Mouse (Mus musculus) heart, embryonic 11.5 days (tissue): ENCODE measurements around the gene Wfdc6a. TPM values are rescaled to one million over a fixed set of nuclear protein-coding genes. Genes with fewer than 3 reads are reported as not detected.
"Not testable (repeated sequence)": the region's sequence is repeated elsewhere in the genome, so short reads cannot be mapped to it uniquely, and the experiment has no call there.

Experiments
- ATAC-seq: fragments of 200-750 bp; cut with Nextera tagmentation; replicated peaks from 2 replicates; pipeline ENCODE4 v1.8.0; 2017; ENCODE audit warnings: moderate library complexity; ENCODE audit not compliant: insufficient number of reproducible peaks, low FRiP score, low TSS enrichment
- H3K27ac ChIP-seq: fragments of 300-500 bp; sonication (generic); 2 replicates; pipeline ENCODE4 v1.5.1; 2014; ENCODE audit warnings: mild to moderate bottlenecking, low read depth, low read length
- H3K27me3 ChIP-seq: fragments of 300-500 bp; sonication (generic); 2 replicates; pipeline ENCODE4 v1.6.1; 2014; ENCODE audit warnings: mild to moderate bottlenecking, low read length, mixed read lengths; ENCODE audit not compliant: control insufficient read depth, insufficient read depth
- H3K36me3 ChIP-seq: fragments of 300-500 bp; sonication (generic); 2 replicates; pipeline ENCODE4 v1.6.1; 2014; ENCODE audit warnings: mild to moderate bottlenecking, low read length, moderate library complexity, mixed read lengths; ENCODE audit not compliant: control insufficient read depth, insufficient read depth
- H3K4me1 ChIP-seq: fragments of 300-500 bp; sonication (generic); 2 replicates; pipeline ENCODE4 v1.6.1; 2014; ENCODE audit warnings: low read length; ENCODE audit not compliant: control insufficient read depth, insufficient read depth
- H3K4me2 ChIP-seq: fragments of 300-500 bp; sonication (generic); 2 replicates; pipeline ENCODE4 v1.6.1; 2014; ENCODE audit warnings: mild to moderate bottlenecking, moderate library complexity
- H3K4me3 ChIP-seq: fragments of 300-500 bp; sonication (generic); 2 replicates; pipeline ENCODE4 v1.5.1; 2014; ENCODE audit warnings: low read depth, low read length
- H3K9ac ChIP-seq: fragments of 300-500 bp; sonication (generic); 2 replicates; pipeline ENCODE4 v1.6.1; 2014; ENCODE audit warnings: mild to moderate bottlenecking, low read depth, low read length, moderate library complexity
- H3K9me3 ChIP-seq: fragments of 300-500 bp; sonication (generic); replicated peaks from 2 replicates; pipeline ENCODE4 v1.6.1; 2016; ENCODE audit warnings: low read length; ENCODE audit not compliant: control insufficient read depth
- WGBS: fragments of 180-500 bp; shearing (Covaris S2); extraction: QIAGEN DNeasy Blood & Tissue Kit; methylation state at CpG from one replicate; pipeline ENCODE4 v1.1.7; 2014; ENCODE audit not compliant: insufficient replicate concordance; 5-methylcytosine and 5-hydroxymethylcytosine counted together
- polyA plus RNA-seq: library from polyadenylated mRNA; unstranded; fragments of >200 nt; fragmentation: Nextera tagmentation; extraction: Ambion mirVana; gene quantifications from 2 replicates; pipeline ENCODE4 v1.2.1, GENCODE M21; 2014

The Wfdc6a gene
- polyA plus RNA-seq: not detected in 2 replicates

DNA sequence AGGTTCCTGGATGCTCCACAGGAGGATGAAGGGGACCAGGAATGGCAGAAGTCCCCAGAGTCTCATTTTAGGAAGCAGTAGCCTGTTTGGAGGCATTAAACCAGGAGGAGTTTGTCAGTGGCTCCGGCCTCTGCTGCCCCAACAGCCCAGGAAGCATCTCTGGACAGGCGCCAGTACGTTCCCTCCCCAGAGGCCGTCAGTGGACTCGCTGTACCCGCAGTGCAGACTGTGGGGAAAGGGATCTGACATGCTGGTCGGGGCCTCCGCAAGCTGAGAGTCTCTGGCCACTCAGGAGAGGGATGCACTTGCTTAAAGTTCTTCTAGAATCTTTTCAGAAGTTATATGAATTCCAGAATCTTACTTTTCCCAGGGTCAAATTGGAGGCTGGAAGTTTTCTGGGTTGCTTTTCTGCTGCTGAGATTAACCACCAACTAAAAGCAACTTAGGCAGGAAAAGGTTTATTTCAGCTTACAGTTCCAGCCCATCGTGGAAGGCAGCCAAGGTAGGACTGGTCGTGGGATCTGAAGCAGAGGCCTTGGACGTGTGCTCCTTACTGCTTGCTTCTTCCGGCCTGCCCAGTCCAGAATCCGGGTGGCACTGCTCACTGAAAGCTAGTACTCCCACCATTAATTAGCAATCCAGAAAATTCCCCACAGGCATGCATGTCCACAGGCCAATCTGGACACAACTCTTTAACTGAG is at the start of gene Wfdc6a:
TSS of gene Wfdc6a (minus strand) at position 423 of the 701 bp plus-strand sequence.
- not testable (repeated sequence) for H3K9ac ChIP-seq, H3K27ac ChIP-seq, H3K4me1 ChIP-seq, H3K9me3 ChIP-seq, H3K4me3 ChIP-seq, H3K27me3 ChIP-seq, H3K36me3 ChIP-seq, H3K4me2 ChIP-seq, ATAC-seq
- WGBS: 64% methylated on average over 13 of the region's 13 CpGs

DNA sequence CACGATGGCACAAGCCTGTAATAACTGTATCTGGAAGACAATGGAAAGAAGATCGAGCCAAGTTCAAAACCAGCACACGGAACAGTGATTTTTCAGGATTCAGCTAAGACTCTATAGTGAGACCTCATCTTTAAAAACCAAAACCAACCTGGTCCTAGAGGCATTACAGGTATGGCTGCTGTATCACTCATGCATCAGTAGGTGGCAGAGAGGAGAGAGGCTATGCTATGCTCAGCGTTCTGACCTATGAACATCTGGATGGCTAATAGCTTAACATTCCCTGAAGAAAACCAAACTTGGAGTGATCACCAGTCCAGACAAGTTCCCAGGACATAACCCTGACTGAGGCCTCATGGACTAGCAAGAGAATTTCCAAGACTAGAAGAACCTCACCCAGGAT is 36.5 kb upstream of the Wfdc6a start:
- Histone ChIP-seq H3K27me3 (no peaks in the 10 kb centered on the region), H3K4me3 (no peak overlapping the region), H3K4me2 (no peak overlapping the region), H3K36me3 (no peaks in the 10 kb centered on the region), H3K27ac (no peak overlapping the region), H3K9ac (no peak overlapping the region), H3K9me3 (no peaks in the 10 kb centered on the region), H3K4me1 (no peaks in the 10 kb centered on the region)
- 75% methylated on average over 4 of the region's 4 CpGs for WGBS
- ATAC-seq: no peak

DNA sequence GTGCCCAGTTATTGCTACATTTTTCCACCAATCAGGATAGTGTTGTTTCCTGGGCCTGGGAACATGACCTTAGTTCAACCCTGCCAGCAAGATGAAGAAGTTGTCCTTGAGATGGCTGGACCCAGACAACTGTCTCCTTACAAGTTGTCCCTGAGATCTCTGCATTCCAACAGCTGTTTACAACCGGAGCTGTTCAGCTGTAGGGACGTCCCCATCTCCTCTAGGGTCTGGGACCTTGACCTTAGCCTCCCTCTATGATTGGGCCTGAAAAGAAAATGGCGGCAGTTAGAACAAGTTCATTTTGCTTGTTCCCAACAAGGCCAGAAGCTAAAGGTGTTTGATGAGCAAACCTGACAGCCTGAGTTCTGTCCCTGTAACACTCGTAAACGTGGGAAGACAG is 33.8 kb upstream of the Wfdc6a start:
- H3K27ac ChIP-seq: no peak overlapping the region
- no peak overlapping the region for H3K9ac ChIP-seq
- H3K4me1 ChIP-seq: no peaks in the 10 kb centered on the region
- no peak for ATAC-seq
- H3K36me3 ChIP-seq: no peaks in the 10 kb centered on the region
- 75% methylated on average over 5 of the region's 5 CpGs for WGBS
- no peaks in the 10 kb centered on the region for H3K27me3 ChIP-seq
- no peak overlapping the region for H3K4me2 ChIP-seq
- H3K4me3 ChIP-seq: no peak overlapping the region
- no peaks in the 10 kb centered on the region for H3K9me3 ChIP-seq

DNA sequence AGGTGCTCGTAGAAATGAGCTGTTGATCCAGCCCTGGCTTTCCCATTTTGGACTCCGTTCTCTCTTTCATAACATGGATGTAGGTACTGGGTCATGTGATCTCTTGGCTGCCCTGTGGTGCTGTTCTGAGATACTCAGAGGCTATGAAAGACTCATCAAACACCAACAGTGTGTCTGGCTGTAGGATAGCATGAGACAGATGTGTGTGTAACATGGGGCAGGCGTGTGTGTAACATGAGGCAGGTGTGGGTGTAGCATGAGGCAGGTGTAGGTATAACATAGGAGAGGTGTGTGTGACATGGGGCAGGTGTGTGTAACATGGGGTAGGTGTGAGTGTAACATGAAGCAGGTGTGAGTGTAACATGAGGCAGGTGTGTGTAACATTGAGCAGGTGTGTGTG is 30.1 kb upstream of the Wfdc6a start:
- Histone ChIP-seq H3K4me1 (no peaks in the 10 kb centered on the region), H3K27ac (no peak overlapping the region), H3K36me3 (no peaks in the 10 kb centered on the region), H3K4me2 (no peak overlapping the region), H3K27me3 (no peaks in the 10 kb centered on the region), H3K9ac (no peak overlapping the region), H3K4me3 (no peak overlapping the region), H3K9me3 (no peaks in the 10 kb centered on the region)
- WGBS: 82% methylated on average over 3 of the region's 3 CpGs
- ATAC-seq: no peak

DNA sequence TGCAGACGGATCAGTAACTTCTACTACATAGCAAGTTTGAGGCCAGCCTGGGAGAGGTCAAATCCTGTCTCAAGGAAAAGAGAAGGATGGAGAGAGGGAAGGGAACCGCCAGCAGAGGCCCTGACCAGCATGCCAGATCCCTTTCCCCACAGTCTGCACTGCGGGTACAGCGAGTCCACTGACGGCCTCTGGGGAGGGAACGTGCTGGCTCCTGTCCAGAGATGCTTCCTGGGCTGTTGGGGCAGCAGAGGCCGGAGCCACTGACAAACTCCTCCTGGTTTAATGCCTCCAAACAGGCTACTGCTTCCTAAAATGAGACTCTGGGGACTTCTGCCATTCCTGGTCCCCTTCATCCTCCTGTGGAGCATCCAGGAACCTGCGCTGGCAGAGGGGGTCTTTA is 28.2 kb upstream of the Wfdc6a start, which contains the start of the genes Wfdc6b and Wfdc8:
TSS of gene Wfdc6b (plus strand) at position 52 of the 400 bp plus-strand sequence.
TSS of gene Wfdc8 (minus strand) at position 156 of the 400 bp plus-strand sequence.
- not testable (repeated sequence) for H3K4me3 ChIP-seq, H3K9me3 ChIP-seq, H3K27ac ChIP-seq, H3K36me3 ChIP-seq, H3K27me3 ChIP-seq, ATAC-seq, H3K9ac ChIP-seq, H3K4me1 ChIP-seq, H3K4me2 ChIP-seq
- WGBS: 60% methylated on average over 8 of the region's 8 CpGs

DNA sequence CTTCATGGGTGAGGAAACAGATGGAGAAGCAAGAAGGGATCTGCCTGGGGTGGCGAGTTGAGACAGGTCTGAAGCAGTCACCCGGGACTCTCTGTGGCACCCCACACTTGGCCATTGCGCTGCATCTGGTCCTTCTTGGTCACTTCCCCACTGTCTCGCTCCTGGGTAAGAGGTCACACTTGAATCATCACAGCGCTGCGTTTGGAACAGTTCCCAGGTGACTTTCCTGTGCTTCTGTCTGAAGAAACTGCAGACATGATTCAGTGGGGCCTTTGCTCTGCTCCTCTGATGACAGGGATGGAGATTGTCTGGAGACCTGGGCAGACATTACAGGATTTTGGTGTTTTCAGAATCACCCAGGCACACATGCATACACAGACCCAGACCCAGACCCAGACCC is 23.5 kb upstream of the Wfdc6a start:
- Histone ChIP-seq H3K4me1 (no peaks in the 10 kb centered on the region), H3K9me3 (no peaks in the 10 kb centered on the region), H3K27me3 (no peaks in the 10 kb centered on the region), H3K4me2 (no peak overlapping the region), H3K27ac (no peak overlapping the region), H3K9ac (no peak overlapping the region), H3K36me3 (no peaks in the 10 kb centered on the region), H3K4me3 (no peak overlapping the region)
- WGBS: 72% methylated on average over 6 of the region's 6 CpGs
- no peak for ATAC-seq

DNA sequence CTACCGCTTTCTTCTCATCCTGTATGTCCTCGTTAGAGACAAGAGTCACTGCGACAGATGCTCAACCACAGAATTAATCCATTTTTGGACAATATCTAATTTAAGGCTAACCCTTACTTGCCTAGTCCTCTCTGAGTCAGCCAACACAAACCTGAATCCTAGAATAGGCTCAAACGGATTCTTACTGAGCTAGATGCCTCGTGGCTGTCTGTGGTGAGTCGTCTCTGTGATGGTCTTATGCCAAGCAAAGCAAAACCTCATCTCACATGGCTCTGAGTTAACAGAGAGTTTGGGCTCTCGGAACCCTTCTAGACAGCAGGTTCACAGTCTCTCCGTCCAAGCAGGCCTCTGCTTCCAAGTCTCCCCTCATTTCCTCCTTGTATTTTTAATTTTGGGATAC is 19.2 kb upstream of the Wfdc6a start:
- no peaks in the 10 kb centered on the region for H3K36me3 ChIP-seq
- 88% methylated on average over 8 of the region's 8 CpGs for WGBS
- H3K27me3 ChIP-seq: no peaks in the 10 kb centered on the region
- no peaks in the 10 kb centered on the region for H3K4me1 ChIP-seq
- no peak overlapping the region for H3K9ac ChIP-seq
- peaks cover 5% of the 10 kb centered on the region; the same call in 1 of the 2 replicates for H3K9me3 ChIP-seq
- H3K27ac ChIP-seq: no peak overlapping the region
- H3K4me2 ChIP-seq: no peak overlapping the region
- no peak overlapping the region for H3K4me3 ChIP-seq
- ATAC-seq: no peak

DNA sequence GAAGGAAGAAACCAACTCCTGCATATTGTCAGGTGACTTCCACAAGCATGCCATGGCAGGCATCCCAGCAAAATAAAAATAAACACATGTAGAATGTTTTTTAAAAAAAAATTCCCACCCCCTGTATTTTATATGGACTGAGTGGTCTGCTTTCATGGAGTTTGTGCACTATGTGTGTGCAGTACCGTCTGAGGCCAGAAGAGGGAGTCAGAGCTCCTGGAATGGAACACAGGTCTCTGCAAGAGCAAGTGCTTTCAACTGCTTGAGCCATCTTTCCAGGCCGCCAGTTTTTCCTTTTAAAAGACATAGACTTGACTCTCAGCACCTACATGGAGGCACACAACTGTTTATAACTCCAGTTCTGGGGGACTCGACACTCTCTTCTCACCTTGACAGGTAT is 18.2 kb upstream of the Wfdc6a start:
- no peak for ATAC-seq
- Histone ChIP-seq H3K4me1 (no peaks in the 10 kb centered on the region), H3K4me3 (no peak overlapping the region), H3K27me3 (no peaks in the 10 kb centered on the region), H3K36me3 (no peaks in the 10 kb centered on the region), H3K27ac (no peak overlapping the region), H3K4me2 (no peak overlapping the region), H3K9me3 (peaks cover 5% of the 10 kb centered on the region; the same call in 1 of the 2 replicates), H3K9ac (no peak overlapping the region)
- 86% methylated on average over 3 of the region's 3 CpGs for WGBS

DNA sequence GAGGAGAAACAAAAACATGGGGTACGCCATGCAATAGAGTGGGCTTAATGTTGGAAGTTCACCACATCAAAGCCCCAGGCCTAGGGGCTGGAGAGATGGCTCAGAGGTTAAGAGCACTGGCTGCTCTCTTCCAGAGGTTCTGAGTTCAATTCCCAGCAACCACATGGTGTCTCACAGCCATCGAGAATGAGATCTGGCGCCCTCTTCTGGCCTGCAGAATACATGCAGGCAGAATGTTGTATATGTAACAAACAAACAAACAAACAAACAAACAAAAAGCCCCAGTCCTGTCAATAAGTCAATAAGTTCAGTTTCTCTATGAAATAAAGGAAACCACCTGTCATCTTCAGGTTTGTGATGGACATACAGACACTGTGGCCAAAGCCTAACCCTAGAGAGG is 14.9 kb upstream of the Wfdc6a start:
- Histone ChIP-seq H3K9ac (no peak overlapping the region), H3K27me3 (no peaks in the 10 kb centered on the region), H3K9me3 (peaks cover 5% of the 10 kb centered on the region; the same call in 1 of the 2 replicates), H3K4me1 (no peaks in the 10 kb centered on the region), H3K4me2 (no peak overlapping the region), H3K4me3 (no peak overlapping the region), H3K27ac (no peak overlapping the region), H3K36me3 (no peaks in the 10 kb centered on the region)
- no peak for ATAC-seq
- WGBS: 61% methylated on average over 3 of the region's 3 CpGs
